Mouse (Mus musculus): ENCODE measurements around the gene Mnt. TPM values are rescaled to one million over a fixed set of nuclear protein-coding genes. Genes with fewer than 3 reads are reported as not detected.
"Not testable (repeated sequence)": the region's sequence is repeated elsewhere in the genome, so short reads cannot be mapped to it uniquely, and the experiment has no call there.

The Mnt gene
- polyA plus RNA-seq (2015; fragmentation: Nextera tagmentation; extraction: Ambion mirVana) = 5.3 and 5.8 TPM in 2 replicates

- Histone ChIP-seq H3K9me3 (no peaks in the 10 kb centered on the region), H3K27me3 (peaks cover 7% of the 10 kb centered on the region), H3K4me1 (peaks cover 47% of the 10 kb centered on the region), H3K36me3 (no peaks in the 10 kb centered on the region), H3K9ac (peak within 1 kb of the TSS; percentile 87), H3K4me2 (replicated peaks) (peak within 1 kb of the TSS; percentile 90), H3K27ac (peak within 1 kb of the TSS; percentile 85), H3K4me3 (peak within 1 kb of the TSS; percentile 98)
- WGBS = under 1% methylated on average over 68 of the region's 70 CpGs
- peak; percentile 87 for ATAC-seq (ENCODE audit: low FRiP score, low read depth)
Observed at GRCm38 (mm10) chr11:74830256-74831161, at the start of gene Mnt. Mnt (plus strand) TSS chr11:74830920.

GRCm38 (mm10) chr11:74792874-74793273, 37.8 kb upstream of the Mnt start:
- Histone ChIP-seq H3K27me3 (no peaks in the 10 kb centered on the region), H3K4me3 (no peak overlapping the region), H3K9me3 (no peaks in the 10 kb centered on the region), H3K27ac (no peak overlapping the region), H3K9ac (no peak overlapping the region), H3K36me3 (peaks cover 87% of the 10 kb centered on the region), H3K4me1 (no peaks in the 10 kb centered on the region), H3K4me2 (replicated peaks) (no peak overlapping the region)
- ATAC-seq (ENCODE audit: low FRiP score, low read depth) = no peak
- 93% methylated on average over 4 of the region's 4 CpGs for WGBS

- H3K4me1 ChIP-seq = no peaks in the 10 kb centered on the region
- no peak overlapping the region for H3K4me2 ChIP-seq (replicated peaks)
- H3K9ac ChIP-seq = no peak overlapping the region
- no peak overlapping the region for H3K27ac ChIP-seq
- WGBS = 87% methylated on average over 4 of the region's 4 CpGs
- H3K9me3 ChIP-seq = no peaks in the 10 kb centered on the region
- ATAC-seq (ENCODE audit: low FRiP score, low read depth) = no peak
- H3K27me3 ChIP-seq = no peaks in the 10 kb centered on the region
- peaks cover 80% of the 10 kb centered on the region for H3K36me3 ChIP-seq
- H3K4me3 ChIP-seq = no peak overlapping the region
Observed at GRCm38 (mm10) chr11:74800658-74801057, 30.1 kb upstream of the Mnt start.

GRCm38 (mm10) chr11:74804081-74804627, 26.6 kb upstream of the Mnt start:
- no peak overlapping the region for H3K4me2 ChIP-seq (replicated peaks)
- no peak overlapping the region for H3K27ac ChIP-seq
- no peak overlapping the region for H3K9ac ChIP-seq
- WGBS = 74% methylated on average over 3 of the region's 3 CpGs
- H3K4me1 ChIP-seq = no peaks in the 10 kb centered on the region
- ATAC-seq (ENCODE audit: low FRiP score, low read depth) = no peak
- no peak overlapping the region for H3K4me3 ChIP-seq
- H3K9me3 ChIP-seq = no peaks in the 10 kb centered on the region
- H3K36me3 ChIP-seq = peaks cover 79% of the 10 kb centered on the region
- no peaks in the 10 kb centered on the region for H3K27me3 ChIP-seq

- Histone ChIP-seq H3K4me1 (no peaks in the 10 kb centered on the region), H3K27ac (no peak overlapping the region), H3K4me3 (no peak overlapping the region), H3K27me3 (no peaks in the 10 kb centered on the region), H3K9me3 (no peaks in the 10 kb centered on the region), H3K9ac (no peak overlapping the region), H3K4me2 (replicated peaks) (no peak overlapping the region), H3K36me3 (peaks cover 71% of the 10 kb centered on the region)
- ATAC-seq (ENCODE audit: low FRiP score, low read depth) = no peak
- WGBS = 93% methylated on average over 6 of the region's 6 CpGs
Observed at GRCm38 (mm10) chr11:74807246-74807882, 23.4 kb upstream of the Mnt start.

- no peak for ATAC-seq (ENCODE audit: low FRiP score, low read depth)
Observed at GRCm38 (mm10) chr11:74808251-74808853, 22.4 kb upstream of the Mnt start.

GRCm38 (mm10) chr11:74810134-74810533, 20.6 kb upstream of the Mnt start:
- H3K27ac ChIP-seq = no peak overlapping the region
- H3K36me3 ChIP-seq = peaks cover 71% of the 10 kb centered on the region
- no peaks in the 10 kb centered on the region for H3K27me3 ChIP-seq
- H3K4me1 ChIP-seq = no peaks in the 10 kb centered on the region
- no peak overlapping the region for H3K4me3 ChIP-seq
- ATAC-seq (ENCODE audit: low FRiP score, low read depth) = no peak
- H3K4me2 ChIP-seq (replicated peaks) = no peak overlapping the region
- H3K9me3 ChIP-seq = no peaks in the 10 kb centered on the region
- no peak overlapping the region for H3K9ac ChIP-seq

More at GRCm38 (mm10) chr11:74808251-74808853, 22.4 kb upstream of the Mnt start:
- peaks cover 73% of the 10 kb centered on the region for H3K36me3 ChIP-seq
- no peaks in the 10 kb centered on the region for H3K9me3 ChIP-seq
- H3K4me2 ChIP-seq (replicated peaks) = no peak overlapping the region
- no peak overlapping the region for H3K9ac ChIP-seq
- H3K27me3 ChIP-seq = no peaks in the 10 kb centered on the region
- 93% methylated on average over 6 of the region's 6 CpGs for WGBS
- no peaks in the 10 kb centered on the region for H3K4me1 ChIP-seq
- H3K4me3 ChIP-seq = no peak overlapping the region
- H3K27ac ChIP-seq = no peak overlapping the region

GRCm38 (mm10) chr11:74811027-74811426, 19.7 kb upstream of the Mnt start:
- H3K9ac ChIP-seq; H3K4me2 ChIP-seq (replicated peaks); H3K27me3 ChIP-seq; H3K27ac ChIP-seq; ATAC-seq (ENCODE audit: low FRiP score, low read depth); H3K4me1 ChIP-seq; H3K9me3 ChIP-seq; H3K4me3 ChIP-seq: not testable (repeated sequence)
- H3K36me3 ChIP-seq = peaks cover 63% of the 10 kb centered on the region
- 69% methylated on average over 3 of the region's 3 CpGs for WGBS

- WGBS = 77% methylated on average over 5 of the region's 5 CpGs
- Histone ChIP-seq H3K27me3 (no peaks in the 10 kb centered on the region), H3K9me3 (no peaks in the 10 kb centered on the region), H3K27ac (no peak overlapping the region), H3K4me1 (no peaks in the 10 kb centered on the region), H3K4me3 (no peak overlapping the region), H3K36me3 (peaks cover 61% of the 10 kb centered on the region), H3K9ac (no peak overlapping the region), H3K4me2 (replicated peaks) (no peak overlapping the region)
- ATAC-seq (ENCODE audit: low FRiP score, low read depth) = no peak
Observed at GRCm38 (mm10) chr11:74811538-74811937, 19.2 kb upstream of the Mnt start.

- no peak for ATAC-seq (ENCODE audit: low FRiP score, low read depth)
- Histone ChIP-seq H3K9me3 (no peaks in the 10 kb centered on the region), H3K27me3 (no peaks in the 10 kb centered on the region), H3K4me2 (replicated peaks) (no peak overlapping the region), H3K9ac (no peak overlapping the region), H3K4me1 (no peaks in the 10 kb centered on the region), H3K36me3 (peaks cover 56% of the 10 kb centered on the region), H3K4me3 (no peak overlapping the region), H3K27ac (no peak overlapping the region)
Observed at GRCm38 (mm10) chr11:74815795-74816194, 14.9 kb upstream of the Mnt start.

- 63% methylated on average over 1 of the region's 1 CpGs for WGBS
- H3K27ac ChIP-seq = no peak overlapping the region
Observed at GRCm38 (mm10) chr11:74820921-74821320, 9.8 kb upstream of the Mnt start.

GRCm38 (mm10) chr11:74821463-74821862, 9.3 kb upstream of the Mnt start:
- no peak overlapping the region for H3K9ac ChIP-seq
- H3K27ac ChIP-seq = no peak overlapping the region
- H3K4me1 ChIP-seq = no peaks in the 10 kb centered on the region
- H3K4me2 ChIP-seq (replicated peaks) = no peak overlapping the region
- ATAC-seq (ENCODE audit: low FRiP score, low read depth) = no peak
- H3K4me3 ChIP-seq = no peak overlapping the region
- no peaks in the 10 kb centered on the region for H3K27me3 ChIP-seq
- 36% methylated on average over 1 of the region's 1 CpGs for WGBS
- H3K9me3 ChIP-seq = no peaks in the 10 kb centered on the region
- peaks cover 43% of the 10 kb centered on the region for H3K36me3 ChIP-seq

More at GRCm38 (mm10) chr11:74820921-74821320, 9.8 kb upstream of the Mnt start:
- ATAC-seq (ENCODE audit: low FRiP score, low read depth) = no peak
- Histone ChIP-seq H3K27me3 (no peaks in the 10 kb centered on the region), H3K4me2 (replicated peaks) (no peak overlapping the region), H3K36me3 (peaks cover 46% of the 10 kb centered on the region), H3K4me1 (no peaks in the 10 kb centered on the region), H3K4me3 (no peak overlapping the region), H3K9ac (no peak overlapping the region), H3K9me3 (no peaks in the 10 kb centered on the region)
